Mouse (Mus musculus): ENCODE measurements around the gene Spink2. TPM values are rescaled to one million over a fixed set of nuclear protein-coding genes. Genes with fewer than 3 reads are reported as not detected.

The Spink2 gene
- polyA plus RNA-seq, 1 experiment from 2014 or later: 1.6 TPM

Other genes starting within 250 kb of the Spink2 start
- 91.6 and 98.2 TPM in 2 replicates for gene Srp72, start 236.8 kb downstream of the Spink2 start, polyA plus RNA-seq (2014; fragmentation: Nextera tagmentation; extraction: Ambion mirVana)
- gene Arl9, start 207.4 kb downstream of the Spink2 start, polyA plus RNA-seq (2014; fragmentation: Nextera tagmentation; extraction: Ambion mirVana): 0.77 TPM in 1 of 2 replicates, not detected in the other
- 1.0 and 1.2 TPM in 2 replicates for gene Thegl, start 195.4 kb downstream of the Spink2 start, polyA plus RNA-seq (2014; fragmentation: Nextera tagmentation; extraction: Ambion mirVana)
- gene Hopx, start 96.3 kb downstream of the Spink2 start, polyA plus RNA-seq (2014; fragmentation: Nextera tagmentation; extraction: Ambion mirVana): 6.7 and 8.5 TPM in 2 replicates
- gene Rest, start 54.0 kb upstream of the Spink2 start, polyA plus RNA-seq (2014; fragmentation: Nextera tagmentation; extraction: Ambion mirVana): 33.6 and 35.7 TPM in 2 replicates
- gene Noa1, start 98.6 kb upstream of the Spink2 start, polyA plus RNA-seq (2014; fragmentation: Nextera tagmentation; extraction: Ambion mirVana): 30.3 and 30.4 TPM in 2 replicates
- 59.8 and 67.5 TPM in 2 replicates for gene Polr2b, start 98.7 kb upstream of the Spink2 start, polyA plus RNA-seq (2014; fragmentation: Nextera tagmentation; extraction: Ambion mirVana)
- gene Igfbp7, start 196.6 kb upstream of the Spink2 start, polyA plus RNA-seq (2014; fragmentation: Nextera tagmentation; extraction: Ambion mirVana): 52.4 and 57.9 TPM in 2 replicates

Data from intestine, embryonic 14.5 days (tissue).